Mouse (Mus musculus) brain, embryonic 14.5 days (tissue): ENCODE measurements around the gene Vps37b.

Source experiments
- CTCF ChIP-seq: fragments of 200-500 bp; IDR thresholded peaks from 2 replicates; pipeline ENCODE4 v1.5.1; 2012; ENCODE audit warnings: inconsistent platforms, mild to moderate bottlenecking, moderate library complexity, borderline replicate concordance; ENCODE audit not compliant: insufficient read depth, insufficient read length; ENCODE audit errors: extremely low read depth
- POLR2A ChIP-seq: fragments of 200-500 bp; IDR thresholded peaks from 2 replicates; pipeline ENCODE4 v1.6.1; 2012; ENCODE audit warnings: mild to moderate bottlenecking, inconsistent platforms, borderline replicate concordance; ENCODE audit not compliant: poor library complexity, insufficient read depth, insufficient read length, severe bottlenecking; ENCODE audit errors: extremely low read depth

DNA sequence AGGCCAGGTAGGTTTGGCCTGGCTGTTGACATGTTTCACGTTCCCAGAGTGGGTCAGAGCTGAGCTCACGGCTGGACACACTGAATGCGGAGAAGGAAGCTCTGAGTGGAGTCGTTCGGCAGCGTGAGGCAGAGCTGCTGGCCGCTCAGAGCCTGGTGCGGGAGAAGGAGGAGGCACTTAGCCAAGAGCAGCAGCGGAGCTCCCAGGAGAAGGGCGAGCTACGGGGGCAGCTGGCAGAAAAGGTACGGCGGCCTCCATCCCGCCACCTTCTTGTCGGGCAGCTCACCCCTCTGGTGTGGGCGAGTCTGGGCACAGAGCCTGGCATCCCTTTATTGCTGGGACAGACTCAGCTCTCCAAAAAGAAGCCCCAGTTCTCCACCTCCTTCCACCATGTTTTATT, 34.3 kb downstream of the Vps37b start:
- no peak for TF ChIP-seq CTCF
- TF ChIP-seq POLR2A, result no peak
